Mouse (Mus musculus) layer of hippocampus, postnatal 25 days (tissue): ENCODE measurements around the gene Tekt4. TPM values are rescaled to one million over a fixed set of nuclear protein-coding genes. Genes with fewer than 3 reads are reported as not detected.

Source experiments
- DNase-seq, 2 experiments: peaks; one replicate each; pipeline ENCODE4 v3.0.0; 2022; ENCODE audit warnings: mixed read lengths in 2 of 2, low spot score in 1 of 2; ENCODE audit errors: extremely low spot score in 1 of 2
- total RNA-seq, 2 experiments: library from RNA; stranded (reverse); gene quantifications; 2 replicates each; pipeline ENCODE4 v1.2.3; 2021

Gene Tekt4
- total RNA-seq, 2 experiments from 2014 or later = 1.7 to 2.4 TPM

GRCm38 (mm10) chr17:25432433-25433181 lies 21.8 kb upstream of the Tekt4 start:
- DNase-seq = peak in 1 of 2 experiments; percentile 43

DNA sequence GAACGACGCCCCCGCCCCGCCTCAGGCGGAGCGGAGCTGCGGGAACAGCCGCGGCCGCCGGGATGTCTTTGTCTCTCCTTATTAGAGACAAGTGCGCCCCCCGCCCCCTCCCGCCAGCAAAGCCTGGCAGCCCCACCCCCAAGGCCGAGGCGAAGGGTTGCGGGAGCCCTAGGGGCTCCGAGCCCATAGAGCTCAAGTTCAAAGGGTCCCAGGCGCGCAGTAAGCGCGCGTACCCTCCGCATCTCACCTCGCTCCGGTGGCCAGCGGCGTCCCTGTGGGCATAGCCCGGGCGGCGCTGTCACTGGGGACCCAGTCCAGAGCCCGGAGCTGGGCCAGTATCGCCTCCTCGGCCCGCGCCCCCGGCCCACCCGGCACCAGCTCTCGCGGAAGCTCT lies 21.2 kb upstream of the Tekt4 start:
- DNase-seq = no peak

GRCm38 (mm10) chr17:25433617-25434606 lies 20.5 kb upstream of the Tekt4 start, which contains the start of gene Cacna1h:
Cacna1h (minus strand) TSS chr17:25433783.
- DNase-seq = peak; percentile 78 to 88

GRCm38 (mm10) chr17:25441417-25441816 lies 13.0 kb upstream of the Tekt4 start:
- DNase-seq = no peak

GRCm38 (mm10) chr17:25442889-25443288 lies 11.5 kb upstream of the Tekt4 start:
- DNase-seq = no peak

DNA sequence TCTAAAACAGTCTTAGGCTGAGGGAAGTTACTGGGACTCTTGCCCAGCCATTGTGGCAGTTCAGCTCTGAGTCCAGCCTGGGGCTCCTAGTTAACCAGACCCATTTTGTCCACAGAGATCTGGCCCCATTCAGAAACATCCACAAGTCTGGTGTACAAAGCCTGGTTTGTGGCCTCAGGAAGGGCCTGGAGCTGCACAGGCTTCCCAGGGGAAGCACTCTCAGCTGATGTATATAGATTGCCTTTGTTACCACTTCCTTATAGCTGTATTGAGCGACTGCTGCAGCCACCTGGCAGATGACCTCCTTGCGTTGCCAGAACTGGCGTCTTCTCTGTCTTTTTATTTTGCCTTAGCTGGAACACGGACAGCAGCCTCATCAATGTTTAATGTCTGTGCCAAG lies 9.3 kb upstream of the Tekt4 start:
- DNase-seq = no peak

DNA sequence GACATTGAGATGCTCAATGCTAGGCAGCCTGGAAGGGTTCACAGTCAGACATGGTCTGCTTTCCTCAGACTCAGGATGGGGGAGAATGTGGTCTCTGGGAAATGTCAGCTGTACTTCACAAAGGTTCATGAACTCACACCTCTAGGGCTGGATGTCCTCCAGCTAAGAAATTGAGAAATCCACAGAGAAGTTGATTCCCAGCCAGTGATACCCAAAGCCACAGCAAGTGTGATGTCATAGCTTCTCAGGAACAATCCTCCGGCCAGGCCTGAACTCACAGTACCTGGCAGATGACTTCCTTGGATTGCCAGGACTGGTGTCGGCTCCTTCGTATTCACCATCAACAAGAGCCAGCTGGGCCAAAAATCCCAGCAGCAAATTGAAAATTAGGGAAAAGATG lies 8.6 kb upstream of the Tekt4 start:
- no peak for DNase-seq

DNA sequence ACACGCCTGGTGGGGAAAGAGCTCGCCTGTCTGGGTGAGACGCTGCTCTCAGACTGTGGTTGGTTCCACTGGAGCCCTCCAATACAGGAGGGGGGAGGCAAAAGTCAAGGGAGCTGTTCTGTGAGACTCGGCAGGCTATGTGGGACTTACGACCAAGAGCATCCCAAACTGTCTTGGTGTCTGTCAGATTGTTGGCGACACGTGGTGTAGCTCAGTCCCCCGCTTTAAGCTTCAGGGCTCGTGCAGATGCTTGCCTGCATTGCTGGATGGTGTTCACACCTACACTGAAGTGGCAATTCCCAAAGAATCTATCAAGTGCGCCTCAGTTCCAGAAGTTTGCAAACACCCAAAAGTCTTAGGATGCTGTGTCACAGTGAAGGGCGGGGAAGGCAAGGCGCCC lies 6.5 kb upstream of the Tekt4 start:
- no peak for DNase-seq

GRCm38 (mm10) chr17:25450329-25450728 lies 4.1 kb upstream of the Tekt4 start:
- no peak for DNase-seq

GRCm38 (mm10) chr17:25452246-25452965 lies 2.0 kb upstream of the Tekt4 start:
- DNase-seq = no peak

- peak; percentile 54 to 63 for DNase-seq
Observed at GRCm38 (mm10) chr17:25456540-25456939, 2.1 kb downstream of the Tekt4 start.

DNA sequence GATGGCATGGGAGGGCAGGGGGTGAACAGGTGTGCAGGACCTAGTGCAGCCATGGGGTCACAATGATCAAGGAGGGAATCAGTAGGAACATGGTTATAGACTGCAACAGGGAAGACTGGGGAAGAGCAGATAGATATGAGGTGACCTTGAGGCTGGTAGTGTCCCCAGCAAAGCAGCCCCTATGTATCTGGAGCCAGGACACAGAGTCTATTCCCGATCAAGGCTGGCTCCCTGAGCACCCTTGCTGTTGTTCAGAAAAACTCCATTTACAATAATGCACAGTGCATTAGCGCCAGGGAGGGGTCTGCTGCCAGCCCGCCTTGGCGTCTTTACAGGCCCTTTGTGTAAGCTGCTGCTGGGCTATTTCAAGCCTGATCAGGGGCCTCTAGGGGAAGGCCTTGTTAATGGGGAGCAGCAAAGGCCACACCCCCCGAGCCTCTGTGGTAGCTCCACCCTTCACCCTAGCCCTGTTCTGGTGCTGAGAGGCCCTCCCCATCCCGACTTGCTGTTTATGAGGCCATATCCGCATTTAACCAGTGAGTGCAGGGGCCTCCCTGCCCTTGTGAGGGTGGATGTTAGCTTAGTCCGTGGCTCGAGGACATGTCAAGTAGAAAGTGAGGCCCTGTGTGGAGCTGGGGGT lies 7.9 kb downstream of the Tekt4 start:
- DNase-seq = no peak

- no peak for DNase-seq
Observed at GRCm38 (mm10) chr17:25463326-25463945, 9.0 kb downstream of the Tekt4 start.

DNA sequence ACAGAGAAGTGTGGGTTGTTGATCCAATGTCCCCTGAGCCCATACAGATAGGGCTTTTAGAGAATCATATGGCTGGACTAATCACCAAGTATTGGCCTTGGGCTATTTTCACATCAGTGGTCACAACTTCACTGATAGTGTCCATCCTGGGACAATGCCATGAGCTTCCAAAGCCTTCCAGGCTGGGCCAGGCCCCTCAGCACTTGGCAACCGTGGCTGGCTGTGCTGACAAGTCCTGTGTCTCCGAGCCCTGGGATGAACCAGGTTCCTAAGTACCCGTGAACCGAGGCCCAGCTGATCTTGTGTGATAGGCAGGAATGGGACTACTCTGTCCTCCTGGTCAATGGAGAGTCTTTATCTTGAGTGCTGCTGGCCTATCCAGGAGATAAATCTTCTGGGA lies 9.7 kb downstream of the Tekt4 start:
- DNase-seq = no peak

DNA sequence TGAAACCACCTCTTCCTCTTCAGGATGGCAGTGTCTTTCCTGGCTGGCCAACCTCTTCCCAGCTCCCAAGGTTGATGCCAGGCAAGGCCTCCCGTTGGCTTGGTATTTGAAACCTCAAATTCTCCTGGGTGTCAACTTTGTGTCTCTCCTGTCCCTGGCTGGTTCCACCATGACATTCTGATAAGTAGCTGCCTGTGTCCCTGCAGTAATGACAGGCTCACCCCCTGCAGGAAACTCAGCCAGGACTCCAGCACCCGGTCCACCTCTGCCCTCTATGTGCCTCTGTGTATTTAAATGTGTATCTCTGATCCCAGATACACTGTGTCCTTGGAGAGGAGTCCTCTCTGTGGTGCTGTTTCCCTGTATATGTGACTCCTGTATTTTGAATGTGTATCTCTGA lies 11.8 kb downstream of the Tekt4 start:
- DNase-seq = no peak

DNA sequence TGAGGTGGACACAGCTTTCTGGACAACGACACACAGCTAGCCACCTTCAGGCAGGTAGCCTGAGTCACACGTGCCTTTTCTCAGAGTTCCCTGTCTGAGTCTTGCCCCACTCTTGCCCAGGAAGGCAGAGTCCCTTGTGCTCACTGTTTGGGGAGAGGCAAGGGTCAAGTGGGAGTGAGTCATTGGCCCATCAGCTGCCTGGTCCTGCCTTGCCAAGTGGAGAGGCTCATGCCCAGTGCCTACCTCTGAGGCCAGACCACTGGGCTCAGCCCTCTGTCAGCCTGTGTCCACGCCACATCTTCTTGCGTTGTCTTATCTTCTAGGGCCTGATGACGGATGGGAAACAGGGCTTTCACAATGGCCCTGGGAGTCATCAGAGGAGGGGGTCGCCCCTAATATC lies 13.4 kb downstream of the Tekt4 start:
- DNase-seq = no peak

DNA sequence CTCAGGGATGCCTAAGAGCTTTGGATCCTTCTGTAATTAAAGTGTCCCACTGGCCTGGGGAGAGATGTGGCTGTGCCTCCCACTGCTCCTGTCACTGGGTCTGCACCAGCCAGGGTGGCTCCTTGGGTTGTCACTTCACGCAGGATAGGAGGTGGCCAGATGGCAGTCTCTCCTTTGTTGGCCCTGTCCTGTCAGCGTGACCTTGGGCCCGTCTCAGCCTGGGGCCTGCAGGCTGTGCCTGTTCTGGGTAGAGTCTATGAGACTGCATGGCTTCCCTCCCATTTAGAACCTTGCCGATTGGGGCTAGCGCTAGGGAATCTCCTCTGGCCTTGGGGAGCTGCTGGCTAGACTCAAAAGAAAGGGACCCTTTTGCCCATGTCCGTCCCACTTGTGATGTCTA lies 13.9 kb downstream of the Tekt4 start:
- DNase-seq = no peak

DNA sequence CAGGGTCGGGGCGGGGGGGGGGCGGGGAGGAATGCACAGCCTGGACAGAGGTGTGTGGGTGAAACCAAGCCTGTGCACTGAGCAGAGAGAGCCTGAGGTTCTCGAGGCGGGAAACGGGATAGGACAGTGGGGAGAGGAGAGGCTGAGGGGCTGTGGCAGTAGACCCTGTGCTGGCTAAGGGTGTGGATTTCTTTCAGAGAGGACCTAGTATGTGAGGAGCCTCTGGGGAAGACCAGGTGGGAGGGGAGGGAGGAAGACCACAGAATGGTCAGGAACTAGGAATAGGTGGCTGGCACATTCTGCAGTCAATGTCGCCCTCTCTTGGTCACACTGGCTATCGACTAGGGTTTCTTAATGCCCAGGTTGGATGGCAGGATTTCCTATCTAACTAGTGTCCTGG lies 15.4 kb downstream of the Tekt4 start:
- DNase-seq = peak; percentile 61 to 80

GRCm38 (mm10) chr17:25471418-25471817 lies 17.0 kb downstream of the Tekt4 start:
- DNase-seq = no peak

DNA sequence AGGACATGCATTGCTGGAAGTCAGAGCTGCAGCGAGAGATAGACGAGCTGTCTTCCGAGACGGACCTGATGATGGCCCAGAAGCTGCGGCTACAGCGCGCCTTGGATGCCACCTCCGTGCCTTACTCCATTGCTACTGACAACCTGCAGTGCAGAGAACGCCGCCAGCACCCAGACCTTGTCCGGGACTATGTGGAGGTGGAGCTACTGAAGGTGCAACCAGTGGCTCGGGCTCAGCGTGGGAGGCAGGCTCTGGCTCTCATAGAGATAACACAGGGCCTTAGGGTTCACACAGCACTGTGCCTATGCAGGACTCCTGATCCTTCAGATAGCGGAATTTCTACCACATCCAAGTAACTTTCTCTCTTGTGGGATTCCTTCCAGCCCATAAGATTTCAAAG lies 17.6 kb downstream of the Tekt4 start:
- no peak for DNase-seq
